In genomic region chr8:105636963-105637510, GRCm38 (mm10) we compare ENCODE assay signal across 8 mouse cellular contexts. TPM values are rescaled to one million over a fixed set of nuclear protein-coding genes. Genes with fewer than 3 reads are reported as not detected.
A peak's percentile ranks its signal among the peaks of the same experiment; 100 is the strongest.
DNase-seq lines count a peak whose midpoint lies in the region; ATAC-seq and TF ChIP-seq lines count a peak whose summit lies in the region.

Agrp (minus strand) TSS chr8:105637393.

- H3K9ac ChIP-seq in forebrain, embryonic 14.5 days (ENCODE audit: low read length): peak within 1 kb of the TSS; percentile 100
- H3K9ac ChIP-seq in intestine, postnatal 0 days (ENCODE audit: low read depth, low read length): peak within 1 kb of the TSS; percentile 96
- peak within 1 kb of the TSS; percentile 99 for H3K9ac ChIP-seq in lung, embryonic 14.5 days

- peak within 1 kb of the TSS; percentile 100 for H3K27ac ChIP-seq in forebrain, embryonic 14.5 days (ENCODE audit: low read depth, low read length)
- peak within 1 kb of the TSS; percentile 100 for H3K27ac ChIP-seq in intestine, postnatal 0 days (ENCODE audit: low read depth, low read length)
- peak within 1 kb of the TSS; percentile 100 for H3K27ac ChIP-seq in lung, embryonic 14.5 days (ENCODE audit: low read depth)

- ATAC-seq in forebrain, embryonic 14.5 days: peak; percentile 54
- peak; percentile 4 for ATAC-seq in intestine, postnatal 0 days
- peak; percentile 33; the same call in 1 of the 2 replicates for ATAC-seq in lung, embryonic 14.5 days (ENCODE audit: insufficient read depth)
- ATAC-seq in neutrophil, adult 5-6 weeks (ENCODE audit: extremely low read depth, insufficient number of reproducible peaks, low FRiP score, poor library complexity, severe bottlenecking): 0 out of 2 replicates have a peak, but pooled peaks have one; percentile 2
- ATAC-seq in megakaryocyte-erythroid progenitor cell, adult 5-6 weeks (replicated peaks; ENCODE audit: low FRiP score, low TSS enrichment, poor library complexity, severe bottlenecking): no peak; the same call in 1 of the 2 replicates

- H3K4me1 ChIP-seq in forebrain, embryonic 14.5 days (ENCODE audit: control insufficient read depth, insufficient read depth, low read length): peaks cover 22% of the 10 kb centered on the region
- H3K4me1 ChIP-seq in intestine, postnatal 0 days (replicated peaks; ENCODE audit: control insufficient read depth, insufficient read depth, low read length): no peaks in the 10 kb centered on the region
- H3K4me1 ChIP-seq in lung, embryonic 14.5 days (ENCODE audit: insufficient read depth): 0 out of 2 replicates have a peak, but pooled peaks cover 10% of the 10 kb centered on the region

- no peaks in the 10 kb centered on the region for H3K9me3 ChIP-seq in forebrain, embryonic 14.5 days (replicated peaks; ENCODE audit: control insufficient read depth, low read length)
- H3K9me3 ChIP-seq in intestine, postnatal 0 days (ENCODE audit: control insufficient read depth): no peaks in the 10 kb centered on the region
- H3K9me3 ChIP-seq in lung, embryonic 14.5 days (ENCODE audit: low read depth, low read length): no peaks in the 10 kb centered on the region

- 0% methylated on average over 63 of the region's 63 CpGs for WGBS in forebrain, embryonic 14.5 days
- under 1% methylated on average over 61 of the region's 63 CpGs for WGBS in intestine, postnatal 0 days
- under 1% methylated on average over 63 of the region's 63 CpGs for WGBS in lung, embryonic 14.5 days

- no peaks in the 10 kb centered on the region for H3K36me3 ChIP-seq in forebrain, embryonic 14.5 days (ENCODE audit: control insufficient read depth, insufficient read depth, low read length)
- no peaks in the 10 kb centered on the region for H3K36me3 ChIP-seq in intestine, postnatal 0 days (ENCODE audit: control insufficient read depth, insufficient read depth)
- peaks cover 6% of the 10 kb centered on the region; the same call in 1 of the 2 replicates for H3K36me3 ChIP-seq in lung, embryonic 14.5 days (ENCODE audit: insufficient read depth)

- peak within 1 kb of the TSS; percentile 85 for H3K4me2 ChIP-seq in forebrain, embryonic 14.5 days (ENCODE audit: low read length)
- H3K4me2 ChIP-seq in intestine, postnatal 0 days (replicated peaks; ENCODE audit: low read depth): peak within 1 kb of the TSS; percentile 95
- peak within 1 kb of the TSS; percentile 73 for H3K4me2 ChIP-seq in lung, embryonic 14.5 days

- peak within 1 kb of the TSS; percentile 98 for H3K4me3 ChIP-seq in forebrain, embryonic 14.5 days (ENCODE audit: low read depth, low read length)
- peak within 1 kb of the TSS; percentile 91 for H3K4me3 ChIP-seq in intestine, postnatal 0 days (ENCODE audit: low read depth, low read length)
- peak within 1 kb of the TSS; percentile 94 for H3K4me3 ChIP-seq in lung, embryonic 14.5 days (ENCODE audit: low read depth, low read length)

- peak; percentile 40; the same call in 1 of the 2 replicates for TF ChIP-seq CTCF in intestine, postnatal 0 days (IDR thresholded peaks at IDR 0.05; ENCODE audit: low read depth)
- TF ChIP-seq CTCF in lung, embryonic 14.5 days (IDR thresholded peaks at IDR 0.05; ENCODE audit: low read depth): peak; percentile 1; the same call in 1 of the 2 replicates

- no peaks in the 10 kb centered on the region for H3K27me3 ChIP-seq in forebrain, embryonic 14.5 days (replicated peaks; ENCODE audit: control insufficient read depth, insufficient read depth, low read length)
- H3K27me3 ChIP-seq in intestine, postnatal 0 days (replicated peaks; ENCODE audit: control insufficient read depth, insufficient read depth, low read length): no peaks in the 10 kb centered on the region
- no peaks in the 10 kb centered on the region for H3K27me3 ChIP-seq in lung, embryonic 14.5 days (ENCODE audit: insufficient read depth, low read length)

- peak; percentile 18 to 65 for DNase-seq in urinary bladder, adult 18-20 months (ENCODE audit: low spot score in 2 of 2)
- no peak for DNase-seq in urinary bladder, postnatal 14 days (ENCODE audit: low spot score)
- peak; percentile 34 for DNase-seq in c-Kit-negative CD71-positive TER-119-positive erythroid progenitor cells, embryonic 14.5 days (ENCODE audit: low read depth, low spot score)
- DNase-seq in forebrain, embryonic 14.5 days (ENCODE audit: low spot score): peak; percentile 72
- DNase-seq in lung, embryonic 14.5 days: peak; percentile 68

RNA-seq across cellular contexts. Expression of gene Agrp, which starts in this region (rescaled TPM):
- polyA plus RNA-seq in forebrain, embryonic 14.5 days (2014; fragmentation: Nextera tagmentation; extraction: Ambion mirVana): 0.72 and 1.8 TPM in 2 replicates
- polyA plus RNA-seq in intestine, postnatal 0 days (2015; fragmentation: Nextera tagmentation; extraction: Ambion mirVana): 0.43 and 1.1 TPM in 2 replicates
- 0.69 and 0.89 TPM in 2 replicates for polyA plus RNA-seq in lung, embryonic 14.5 days (2014; fragmentation: Nextera tagmentation; extraction: Ambion mirVana)
- not detected in 2 replicates for total RNA-seq in neutrophil, adult 5-6 weeks (2017)
- not detected in 2 replicates for total RNA-seq in megakaryocyte-erythroid progenitor cell, adult 5-6 weeks (2014; fragmentation: Nextera tagmentation)
- total RNA-seq in megakaryocyte-erythroid progenitor cell, adult 5-6 weeks (2017): not detected in 2 replicates

Comparison
In these comparisons a context has a peak if more than half of its experiments do, and no peak if none do; other contexts are left out.
1. Peak in DNase-seq, ATAC-seq, H3K4me3 ChIP-seq, H3K27ac ChIP-seq, H3K9ac ChIP-seq and H3K4me2 ChIP-seq in lung, embryonic 14.5 days; RNA of the gene not detected or under 1 TPM.
2. Peak in ATAC-seq in neutrophil, adult 5-6 weeks; RNA of the gene not detected or under 1 TPM.